Mouse (Mus musculus): ENCODE data around the gene Vim.

Gene Vim

GRCm38 (mm10) chr2:13573408-13574065 lies at the start of gene Vim:
TSS of gene Vim (plus strand) at chr2:13573927.
- peak; percentile 27 to 43 for DNase-seq

- DNase-seq = no peak
Observed at GRCm38 (mm10) chr2:13526205-13526604, 47.5 kb upstream of the Vim start.

- no peak for DNase-seq
Observed at GRCm38 (mm10) chr2:13527125-13527524, 46.6 kb upstream of the Vim start.

- DNase-seq = no peak
Observed at GRCm38 (mm10) chr2:13527531-13527930, 46.2 kb upstream of the Vim start.

- no peak for DNase-seq
Observed at GRCm38 (mm10) chr2:13529253-13529933, 44.3 kb upstream of the Vim start.

- DNase-seq = no peak
Observed at GRCm38 (mm10) chr2:13530639-13531038, 43.1 kb upstream of the Vim start.

GRCm38 (mm10) chr2:13536747-13537146 lies 37.0 kb upstream of the Vim start:
- no peak for DNase-seq

- DNase-seq = no peak
Observed at GRCm38 (mm10) chr2:13537733-13538132, 36.0 kb upstream of the Vim start.

GRCm38 (mm10) chr2:13538258-13538657 lies 35.5 kb upstream of the Vim start:
- no peak for DNase-seq

- DNase-seq = no peak
Observed at GRCm38 (mm10) chr2:13538704-13539377, 34.9 kb upstream of the Vim start.

GRCm38 (mm10) chr2:13539860-13540259 lies 33.9 kb upstream of the Vim start:
- DNase-seq = no peak

- no peak for DNase-seq
Observed at GRCm38 (mm10) chr2:13543519-13544124, 30.1 kb upstream of the Vim start.

GRCm38 (mm10) chr2:13544193-13544824 lies 29.4 kb upstream of the Vim start, which contains the start of gene Trdmt1:
TSS of gene Trdmt1 (minus strand) at chr2:13544668.
- DNase-seq = peak; percentile 69 to 82

GRCm38 (mm10) chr2:13548749-13549148 lies 25.0 kb upstream of the Vim start:
- DNase-seq = no peak

GRCm38 (mm10) chr2:13553966-13554365 lies 19.8 kb upstream of the Vim start:
- no peak for DNase-seq

GRCm38 (mm10) chr2:13556239-13556638 lies 17.5 kb upstream of the Vim start:
- no peak for DNase-seq

GRCm38 (mm10) chr2:13557145-13558030 lies 16.3 kb upstream of the Vim start:
- no peak for DNase-seq

- no peak for DNase-seq
Observed at GRCm38 (mm10) chr2:13558607-13559262, 15.0 kb upstream of the Vim start.

GRCm38 (mm10) chr2:13559303-13559702 lies 14.4 kb upstream of the Vim start:
- no peak for DNase-seq

- DNase-seq = no peak
Observed at GRCm38 (mm10) chr2:13559729-13560128, 14.0 kb upstream of the Vim start.

GRCm38 (mm10) chr2:13560396-13560795 lies 13.3 kb upstream of the Vim start:
- DNase-seq = no peak
